Mouse (Mus musculus) bone marrow, adult 2 months (tissue): Measurements from ENCODE around the gene Pnmal1.

ENCODE experiments used
- CTCF ChIP-seq: fragments of 200-500 bp; IDR thresholded peaks from 2 replicates; pipeline ENCODE4 v1.5.1; 2011; ENCODE audit warnings: low read length, control low read depth; ENCODE audit not compliant: control insufficient read depth, insufficient read depth
- POLR2A ChIP-seq: fragments of 200-500 bp; IDR thresholded peaks from 2 replicates; pipeline ENCODE4 v1.6.1; 2011; ENCODE audit warnings: low read depth, mild to moderate bottlenecking, control low read depth, low read length, borderline replicate concordance; ENCODE audit not compliant: control insufficient read depth

DNA sequence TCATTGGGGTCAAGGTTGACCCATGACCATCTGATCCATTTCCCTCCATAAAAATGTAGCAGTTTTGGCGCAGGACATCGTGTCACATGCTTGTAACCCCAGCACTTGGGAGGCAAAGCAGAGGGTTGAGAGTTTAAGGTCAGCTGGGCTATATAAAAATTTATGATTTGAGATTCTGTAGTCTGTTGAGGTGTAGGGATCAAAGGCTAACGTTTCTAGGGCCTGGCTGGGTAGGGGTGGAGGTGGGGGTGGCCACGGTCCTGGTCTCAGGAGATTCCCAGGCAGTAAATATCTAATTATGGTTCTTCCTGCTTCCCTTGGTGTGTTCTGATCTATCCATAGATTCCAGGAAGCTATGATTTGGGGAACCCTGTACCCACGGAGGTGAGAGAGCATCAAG is 2.2 kb downstream of the Pnmal1 start:
- TF ChIP-seq CTCF (no peak), POLR2A (no peak)
